Mouse (Mus musculus) lung, postnatal 0 days (tissue): ENCODE measurements around the gene Ap1m1.

ENCODE experiments used
- CTCF ChIP-seq: IDR thresholded peaks from 2 replicates; pipeline ENCODE4 v1.5.1; 2016; ENCODE audit warnings: antibody characterized with exemption, mild to moderate bottlenecking
- EP300 ChIP-seq: IDR thresholded peaks from 2 replicates; pipeline ENCODE4 v1.6.1; 2016; ENCODE audit warnings: antibody characterized with exemption, mild to moderate bottlenecking, control low read depth

DNA sequence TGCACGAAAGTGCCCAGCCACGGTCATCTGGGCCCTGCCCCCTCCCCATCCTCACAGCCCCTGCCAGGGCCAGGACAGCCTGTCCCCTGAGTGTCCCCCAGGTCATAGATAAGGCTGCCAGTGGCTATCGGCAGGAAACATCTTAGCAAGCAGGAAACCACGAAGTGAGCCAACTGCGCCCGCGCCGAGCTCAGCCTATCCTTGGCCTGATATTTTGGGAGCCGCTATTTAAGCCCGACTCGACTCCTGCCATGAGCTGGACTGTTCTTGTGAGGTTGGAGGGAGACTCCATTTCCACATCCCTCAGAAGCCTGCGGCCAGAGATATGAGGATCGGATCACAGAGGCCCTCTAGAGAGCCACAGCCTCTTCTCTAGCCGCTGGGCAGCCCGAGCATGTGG is 28.5 kb downstream of the Ap1m1 start:
- no peak for TF ChIP-seq CTCF
- peak; percentile 100 for TF ChIP-seq EP300
